Mouse (Mus musculus) cerebellum, adult 2 months (tissue): ENCODE measurements around the gene Alcam. TPM values are rescaled to one million over a fixed set of nuclear protein-coding genes. Genes with fewer than 3 reads are reported as not detected.

Source experiments
- DNase-seq, 2 experiments: peaks; one replicate each; pipeline ENCODE4 v3.0.0; 2021
- H3K27ac ChIP-seq: fragments of 200-500 bp; 2 replicates; pipeline ENCODE4 v1.5.1; 2012; ENCODE audit warnings: low read length, control low read depth, inconsistent platforms; ENCODE audit not compliant: insufficient read depth
- H3K27me3 ChIP-seq: fragments of 200-500 bp; 2 replicates; pipeline ENCODE4 v1.6.1; 2012; ENCODE audit warnings: inconsistent platforms, mild to moderate bottlenecking, low read length, moderate library complexity; ENCODE audit not compliant: control insufficient read depth, insufficient read depth
- H3K4me1 ChIP-seq: fragments of 200-500 bp; 2 replicates; pipeline ENCODE4 v1.6.1; 2011; ENCODE audit warnings: low read length; ENCODE audit not compliant: control insufficient read depth, insufficient read depth
- H3K4me3 ChIP-seq: fragments of 200-500 bp; replicated peaks from 2 replicates; pipeline ENCODE3; 2011; ENCODE audit warnings: mild to moderate bottlenecking, low read depth, low read length, control low read depth; ENCODE audit not compliant: insufficient read depth
- CTCF ChIP-seq: fragments of 200-500 bp; IDR thresholded peaks from 2 replicates; pipeline ENCODE4 v1.5.1; 2011; ENCODE audit warnings: low read depth, mild to moderate bottlenecking, control low read depth, low read length, moderate library complexity, borderline replicate concordance; ENCODE audit not compliant: insufficient read depth
- POLR2A ChIP-seq: fragments of 200-500 bp; IDR thresholded peaks from 2 replicates; pipeline ENCODE4 v1.6.1; 2011; ENCODE audit warnings: low read length, control low read depth, borderline replicate concordance; ENCODE audit not compliant: insufficient read depth
- WGBS: fragments of 180-500 bp; shearing (Covaris S2); methylation state at CpG from one replicate; pipeline ENCODE4 v1.1.7; 2018; 5-methylcytosine and 5-hydroxymethylcytosine counted together
- polyA plus RNA-seq: library from polyadenylated mRNA; depleted of rRNA; stranded (reverse); fragments of >200 nt; gene quantifications from 2 replicates; pipeline ENCODE4 v1.2.3, GENCODE M21; 2012

Gene Alcam
- polyA plus RNA-seq, 1 experiment, result 23.4 TPM

GRCm38 (mm10) chr16:52303532-52303902 lies 150.4 kb downstream of the Alcam start:
- WGBS, result 68% methylated on average over 4 of the region's 4 CpGs
- Histone ChIP-seq H3K27ac (no peak overlapping the region), H3K27me3 (no peaks in the 10 kb centered on the region), H3K4me3 (no peak overlapping the region), H3K4me1 (no peaks in the 10 kb centered on the region)
- no peak for DNase-seq
- TF ChIP-seq CTCF, result no peak
- no peak for TF ChIP-seq POLR2A

- DNase-seq, result no peak
- H3K27ac ChIP-seq, result no peak overlapping the region
- H3K4me1 ChIP-seq, result no peaks in the 10 kb centered on the region
- no peak overlapping the region for H3K4me3 ChIP-seq
- no peaks in the 10 kb centered on the region for H3K27me3 ChIP-seq
- WGBS, result 92% methylated on average over 9 of the region's 9 CpGs
- TF ChIP-seq POLR2A (no peak), CTCF (no peak)
Measured at GRCm38 (mm10) chr16:52302790-52303531, 150.9 kb downstream of the Alcam start.

- Histone ChIP-seq H3K4me1 (no peaks in the 10 kb centered on the region), H3K4me3 (no peak overlapping the region), H3K27ac (no peak overlapping the region), H3K27me3 (no peaks in the 10 kb centered on the region)
- TF ChIP-seq POLR2A (no peak), CTCF (no peak)
- no peak for DNase-seq
- 96% methylated on average over 7 of the region's 7 CpGs for WGBS
Measured at GRCm38 (mm10) chr16:52301730-52302129, 152.1 kb downstream of the Alcam start.

- Histone ChIP-seq H3K4me3 (no peak overlapping the region), H3K27me3 (no peaks in the 10 kb centered on the region), H3K4me1 (no peaks in the 10 kb centered on the region), H3K27ac (no peak overlapping the region)
- 51% methylated on average over 1 of the region's 1 CpGs for WGBS
- no peak for TF ChIP-seq CTCF
- no peak for TF ChIP-seq POLR2A
- no peak for DNase-seq
Measured at GRCm38 (mm10) chr16:52296376-52296775, 157.5 kb downstream of the Alcam start.

- Histone ChIP-seq H3K27me3 (no peaks in the 10 kb centered on the region), H3K4me1 (no peaks in the 10 kb centered on the region), H3K4me3 (no peak overlapping the region), H3K27ac (no peak overlapping the region)
- TF ChIP-seq POLR2A (no peak), CTCF (no peak)
- DNase-seq, result no peak
Measured at GRCm38 (mm10) chr16:52295535-52295934, 158.3 kb downstream of the Alcam start.

GRCm38 (mm10) chr16:52292440-52293048 lies 161.3 kb downstream of the Alcam start:
- TF ChIP-seq CTCF (no peak), POLR2A (no peak)
- H3K4me1 ChIP-seq, result no peaks in the 10 kb centered on the region
- no peak overlapping the region for H3K27ac ChIP-seq
- WGBS, result 97% methylated on average over 3 of the region's 3 CpGs
- no peak overlapping the region for H3K4me3 ChIP-seq
- H3K27me3 ChIP-seq, result no peaks in the 10 kb centered on the region
- no peak for DNase-seq

GRCm38 (mm10) chr16:52280186-52280585 lies 173.7 kb downstream of the Alcam start:
- no peak for TF ChIP-seq CTCF
- TF ChIP-seq POLR2A, result no peak

GRCm38 (mm10) chr16:52265066-52265465 lies 188.8 kb downstream of the Alcam start:
- Histone ChIP-seq H3K4me3 (no peak overlapping the region), H3K4me1 (no peaks in the 10 kb centered on the region), H3K27me3 (no peaks in the 10 kb centered on the region), H3K27ac (no peak overlapping the region)
- DNase-seq, result no peak
- TF ChIP-seq POLR2A (no peak), CTCF (no peak)
- 92% methylated on average over 4 of the region's 4 CpGs for WGBS

More at GRCm38 (mm10) chr16:52280186-52280585, 173.7 kb downstream of the Alcam start:
- H3K27me3 ChIP-seq, result no peaks in the 10 kb centered on the region
- no peaks in the 10 kb centered on the region; the same call in 1 of the 2 replicates for H3K4me1 ChIP-seq
- no peak overlapping the region for H3K27ac ChIP-seq
- no peak overlapping the region for H3K4me3 ChIP-seq
- WGBS, result 18% methylated on average over 2 of the region's 2 CpGs
- peak in 1 of 2 experiments; percentile 41 for DNase-seq
